Mouse (Mus musculus): ENCODE measurements around the gene Arnt. TPM values are rescaled to one million over a fixed set of nuclear protein-coding genes. Genes with fewer than 3 reads are reported as not detected.
A peak's percentile ranks its signal among the peaks of the same experiment; 100 is the strongest.
"Not testable (repeated sequence)": the region's sequence is repeated elsewhere in the genome, so short reads cannot be mapped to it uniquely, and the experiment has no call there.

The Arnt gene
- 12.5 and 18.6 TPM in 2 replicates for polyA plus RNA-seq (2014; fragmentation: Nextera tagmentation; extraction: Ambion mirVana)

GRCm38 (mm10) chr3:95434136-95434982 is at the start of gene Arnt:
TSS of gene Arnt (plus strand) at chr3:95434388.
- under 1% methylated on average over 44 of the region's 47 CpGs for WGBS
- H3K27me3 ChIP-seq (ENCODE audit: control insufficient read depth, insufficient read depth, low read length): no peaks in the 10 kb centered on the region
- H3K9me3 ChIP-seq (ENCODE audit: control insufficient read depth, low read length): no peaks in the 10 kb centered on the region
- ATAC-seq (ENCODE audit: low read depth): peak; percentile 99
- H3K9ac ChIP-seq (replicated peaks; ENCODE audit: low read depth, low read length): peak within 1 kb of the TSS; percentile 86
- H3K36me3 ChIP-seq (ENCODE audit: control insufficient read depth, insufficient read depth, low read length): no peaks in the 10 kb centered on the region
- H3K4me2 ChIP-seq (ENCODE audit: low read depth, low read length): peak within 1 kb of the TSS; percentile 87
- H3K4me3 ChIP-seq (ENCODE audit: low read depth, low read length): peak within 1 kb of the TSS; percentile 90
- peak within 1 kb of the TSS; percentile 81 for H3K27ac ChIP-seq (ENCODE audit: low read depth, low read length)
- H3K4me1 ChIP-seq (ENCODE audit: control insufficient read depth, insufficient read depth, low read length): peaks cover 9% of the 10 kb centered on the region; the same call in 1 of the 2 replicates

- Histone ChIP-seq H3K27ac (ENCODE audit: low read depth, low read length) (no peak overlapping the region), H3K27me3 (ENCODE audit: control insufficient read depth, insufficient read depth, low read length) (no peaks in the 10 kb centered on the region), H3K9me3 (ENCODE audit: control insufficient read depth, low read length) (no peaks in the 10 kb centered on the region), H3K4me1 (ENCODE audit: control insufficient read depth, insufficient read depth, low read length) (no peaks in the 10 kb centered on the region), H3K4me3 (ENCODE audit: low read depth, low read length) (no peak overlapping the region), H3K4me2 (ENCODE audit: low read depth, low read length) (no peak overlapping the region), H3K9ac (replicated peaks; ENCODE audit: low read depth, low read length) (no peak overlapping the region), H3K36me3 (ENCODE audit: control insufficient read depth, insufficient read depth, low read length) (no peaks in the 10 kb centered on the region)
- ATAC-seq (ENCODE audit: low read depth): no peak
- 91% methylated on average over 5 of the region's 5 CpGs for WGBS
Measured at GRCm38 (mm10) chr3:95385401-95386075, 48.6 kb upstream of the Arnt start.

- 92% methylated on average over 4 of the region's 4 CpGs for WGBS
- H3K4me2 ChIP-seq (ENCODE audit: low read depth, low read length): no peak overlapping the region
- no peak overlapping the region for H3K9ac ChIP-seq (replicated peaks; ENCODE audit: low read depth, low read length)
- no peaks in the 10 kb centered on the region for H3K27me3 ChIP-seq (ENCODE audit: control insufficient read depth, insufficient read depth, low read length)
- no peaks in the 10 kb centered on the region for H3K4me1 ChIP-seq (ENCODE audit: control insufficient read depth, insufficient read depth, low read length)
- no peaks in the 10 kb centered on the region for H3K9me3 ChIP-seq (ENCODE audit: control insufficient read depth, low read length)
- ATAC-seq (ENCODE audit: low read depth): no peak
- no peak overlapping the region for H3K27ac ChIP-seq (ENCODE audit: low read depth, low read length)
- no peaks in the 10 kb centered on the region for H3K36me3 ChIP-seq (ENCODE audit: control insufficient read depth, insufficient read depth, low read length)
- H3K4me3 ChIP-seq (ENCODE audit: low read depth, low read length): no peak overlapping the region
Measured at GRCm38 (mm10) chr3:95394385-95394784, 39.8 kb upstream of the Arnt start.

- no peak for ATAC-seq (ENCODE audit: low read depth)
- H3K4me1 ChIP-seq (ENCODE audit: control insufficient read depth, insufficient read depth, low read length): no peaks in the 10 kb centered on the region
- no peaks in the 10 kb centered on the region for H3K27me3 ChIP-seq (ENCODE audit: control insufficient read depth, insufficient read depth, low read length)
- H3K4me2 ChIP-seq (ENCODE audit: low read depth, low read length): no peak within 1 kb of the TSS
- H3K4me3 ChIP-seq (ENCODE audit: low read depth, low read length): no peak within 1 kb of the TSS
- H3K27ac ChIP-seq (ENCODE audit: low read depth, low read length): no peak within 1 kb of the TSS
- H3K9me3 ChIP-seq (ENCODE audit: control insufficient read depth, low read length): no peaks in the 10 kb centered on the region
- 90% methylated on average over 3 of the region's 3 CpGs for WGBS
- no peaks in the 10 kb centered on the region for H3K36me3 ChIP-seq (ENCODE audit: control insufficient read depth, insufficient read depth, low read length)
- H3K9ac ChIP-seq (replicated peaks; ENCODE audit: low read depth, low read length): no peak within 1 kb of the TSS
Measured at GRCm38 (mm10) chr3:95402741-95403140, 31.4 kb upstream of the Arnt start, which contains the start of gene 4930558C23Rik. TSS of gene 4930558C23Rik (minus strand) at chr3:95402841.

GRCm38 (mm10) chr3:95407728-95408127 is 26.5 kb upstream of the Arnt start:
- H3K4me3 ChIP-seq (ENCODE audit: low read depth, low read length): no peak overlapping the region

GRCm38 (mm10) chr3:95408852-95409251 is 25.3 kb upstream of the Arnt start:
- H3K9ac ChIP-seq (replicated peaks; ENCODE audit: low read depth, low read length): no peak overlapping the region
- WGBS: 94% methylated on average over 2 of the region's 2 CpGs

More at GRCm38 (mm10) chr3:95407728-95408127, 26.5 kb upstream of the Arnt start:
- Histone ChIP-seq H3K27me3 (ENCODE audit: control insufficient read depth, insufficient read depth, low read length) (no peaks in the 10 kb centered on the region), H3K4me1 (ENCODE audit: control insufficient read depth, insufficient read depth, low read length) (no peaks in the 10 kb centered on the region), H3K4me2 (ENCODE audit: low read depth, low read length) (no peak overlapping the region), H3K9ac (replicated peaks; ENCODE audit: low read depth, low read length) (no peak overlapping the region), H3K27ac (ENCODE audit: low read depth, low read length) (no peak overlapping the region), H3K36me3 (ENCODE audit: control insufficient read depth, insufficient read depth, low read length) (no peaks in the 10 kb centered on the region), H3K9me3 (ENCODE audit: control insufficient read depth, low read length) (no peaks in the 10 kb centered on the region)
- 81% methylated on average over 1 of the region's 1 CpGs for WGBS
- ATAC-seq (ENCODE audit: low read depth): no peak

GRCm38 (mm10) chr3:95412268-95412667 is 21.9 kb upstream of the Arnt start:
- no peaks in the 10 kb centered on the region for H3K36me3 ChIP-seq (ENCODE audit: control insufficient read depth, insufficient read depth, low read length)
- H3K9ac ChIP-seq (replicated peaks; ENCODE audit: low read depth, low read length): no peak overlapping the region
- ATAC-seq (ENCODE audit: low read depth): no peak
- no peak overlapping the region for H3K4me3 ChIP-seq (ENCODE audit: low read depth, low read length)
- H3K4me2 ChIP-seq (ENCODE audit: low read depth, low read length): no peak overlapping the region
- no peaks in the 10 kb centered on the region for H3K9me3 ChIP-seq (ENCODE audit: control insufficient read depth, low read length)
- WGBS: 93% methylated on average over 1 of the region's 1 CpGs
- H3K27me3 ChIP-seq (ENCODE audit: control insufficient read depth, insufficient read depth, low read length): no peaks in the 10 kb centered on the region
- no peak overlapping the region for H3K27ac ChIP-seq (ENCODE audit: low read depth, low read length)
- no peaks in the 10 kb centered on the region for H3K4me1 ChIP-seq (ENCODE audit: control insufficient read depth, insufficient read depth, low read length)

More at GRCm38 (mm10) chr3:95408852-95409251, 25.3 kb upstream of the Arnt start:
- Histone ChIP-seq H3K4me1 (ENCODE audit: control insufficient read depth, insufficient read depth, low read length) (no peaks in the 10 kb centered on the region), H3K27me3 (ENCODE audit: control insufficient read depth, insufficient read depth, low read length) (no peaks in the 10 kb centered on the region), H3K4me2 (ENCODE audit: low read depth, low read length) (no peak overlapping the region), H3K9me3 (ENCODE audit: control insufficient read depth, low read length) (no peaks in the 10 kb centered on the region), H3K36me3 (ENCODE audit: control insufficient read depth, insufficient read depth, low read length) (no peaks in the 10 kb centered on the region), H3K4me3 (ENCODE audit: low read depth, low read length) (no peak overlapping the region), H3K27ac (ENCODE audit: low read depth, low read length) (no peak overlapping the region)
- no peak for ATAC-seq (ENCODE audit: low read depth)

GRCm38 (mm10) chr3:95417866-95418265 is 16.3 kb upstream of the Arnt start:
- Histone ChIP-seq H3K9ac (replicated peaks; ENCODE audit: low read depth, low read length) (no peak overlapping the region), H3K9me3 (ENCODE audit: control insufficient read depth, low read length) (no peaks in the 10 kb centered on the region), H3K27ac (ENCODE audit: low read depth, low read length) (no peak overlapping the region), H3K4me1 (ENCODE audit: control insufficient read depth, insufficient read depth, low read length) (no peaks in the 10 kb centered on the region), H3K4me2 (ENCODE audit: low read depth, low read length) (no peak overlapping the region), H3K4me3 (ENCODE audit: low read depth, low read length) (no peak overlapping the region), H3K27me3 (ENCODE audit: control insufficient read depth, insufficient read depth, low read length) (no peaks in the 10 kb centered on the region), H3K36me3 (ENCODE audit: control insufficient read depth, insufficient read depth, low read length) (no peaks in the 10 kb centered on the region)
- WGBS: 94% methylated on average over 6 of the region's 6 CpGs
- ATAC-seq (ENCODE audit: low read depth): no peak

- H3K9ac ChIP-seq (replicated peaks; ENCODE audit: low read depth, low read length); H3K4me3 ChIP-seq (ENCODE audit: low read depth, low read length); H3K4me2 ChIP-seq (ENCODE audit: low read depth, low read length); H3K27ac ChIP-seq (ENCODE audit: low read depth, low read length); H3K9me3 ChIP-seq (ENCODE audit: control insufficient read depth, low read length); H3K4me1 ChIP-seq (ENCODE audit: control insufficient read depth, insufficient read depth, low read length); H3K36me3 ChIP-seq (ENCODE audit: control insufficient read depth, insufficient read depth, low read length); H3K27me3 ChIP-seq (ENCODE audit: control insufficient read depth, insufficient read depth, low read length); ATAC-seq (ENCODE audit: low read depth): not testable (repeated sequence)
- WGBS: 95% methylated on average over 5 of the region's 5 CpGs
Measured at GRCm38 (mm10) chr3:95426476-95426875, 7.7 kb upstream of the Arnt start.
